Mouse (Mus musculus) ZHBTc4 (cell line): ENCODE results near the gene Smad5.
A peak's percentile ranks its signal among the peaks of the same experiment; 100 is the strongest.

Experiments
- DNase-seq: peaks from one replicate; pipeline ENCODE4 v3.0.0-alpha.2; 2011; ENCODE audit warnings: low read depth, low spot score

Smad5 gene

DNA sequence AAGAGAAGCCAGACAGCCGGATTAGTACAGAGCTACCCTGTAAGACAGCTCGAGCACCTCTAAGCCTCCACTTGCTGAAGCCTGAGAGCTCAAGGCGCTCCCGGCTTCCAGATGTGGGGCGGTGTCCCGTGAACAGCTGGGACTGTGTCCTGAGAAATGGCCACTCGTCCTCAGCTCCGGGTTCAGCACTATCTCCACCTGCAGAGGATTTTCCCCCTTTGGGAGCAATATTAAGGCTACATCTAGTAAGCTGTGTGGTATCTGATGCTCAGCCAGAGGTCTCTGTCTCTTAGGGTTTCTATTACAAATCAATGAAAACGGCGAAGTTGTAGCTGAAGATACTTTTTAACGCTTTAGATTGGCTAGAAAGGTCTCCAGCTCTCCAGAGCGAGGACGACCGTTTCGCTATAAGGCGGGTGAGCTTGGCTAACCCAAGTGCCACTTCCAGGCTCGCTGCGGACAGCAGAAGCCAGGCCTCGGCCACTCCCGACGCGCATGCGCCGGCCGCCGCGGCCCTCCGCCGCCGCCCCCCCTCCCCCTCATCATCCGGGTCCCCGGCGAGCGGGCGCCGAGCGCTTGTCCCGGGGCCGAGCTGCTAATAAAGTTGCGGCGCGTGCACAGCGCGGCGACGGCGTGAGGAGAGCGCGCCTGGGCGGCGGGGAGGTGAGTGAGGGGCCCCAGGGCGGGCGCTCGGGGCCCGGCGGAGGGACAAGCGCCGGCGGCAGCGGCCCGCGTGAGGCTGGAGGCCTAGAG lies at the start of gene Smad5:
Gene Smad5, plus strand, starts transcription at position 542 of the 753 bp plus-strand sequence.
- peak; percentile 96 for DNase-seq

- peak; percentile 68 for DNase-seq
These were observed 48.6 kb upstream of the Smad5 start for GRCm38 (mm10) chr13:56654176-56654575.

DNA sequence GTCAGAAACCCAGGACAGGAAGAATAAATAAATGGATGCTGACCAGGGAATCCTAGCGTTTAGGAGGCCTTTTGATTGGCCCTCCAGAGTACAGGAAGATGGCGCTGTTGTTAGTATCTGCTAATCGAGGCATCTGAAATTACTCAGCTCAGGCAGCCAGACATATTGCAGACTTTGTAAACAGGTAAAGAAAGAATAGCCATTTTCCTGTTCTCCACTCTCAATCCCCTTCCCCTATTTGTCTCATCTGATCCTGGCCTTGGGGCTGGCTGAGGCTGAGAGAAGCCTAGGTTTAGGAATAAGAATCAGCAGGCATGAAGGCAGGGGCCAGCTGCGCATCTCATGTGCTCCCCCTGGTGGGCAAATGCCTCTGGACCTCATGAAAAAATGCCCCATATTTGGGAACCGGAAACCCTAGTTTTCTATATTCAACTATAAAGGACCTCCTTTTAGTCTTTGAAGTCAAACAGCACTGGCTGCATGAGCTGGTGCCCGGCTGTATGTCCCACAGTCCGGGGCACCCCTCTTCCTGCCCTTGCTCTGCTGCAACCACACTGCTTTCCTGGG lies 44.8 kb upstream of the Smad5 start:
- peak; percentile 74 for DNase-seq

DNA sequence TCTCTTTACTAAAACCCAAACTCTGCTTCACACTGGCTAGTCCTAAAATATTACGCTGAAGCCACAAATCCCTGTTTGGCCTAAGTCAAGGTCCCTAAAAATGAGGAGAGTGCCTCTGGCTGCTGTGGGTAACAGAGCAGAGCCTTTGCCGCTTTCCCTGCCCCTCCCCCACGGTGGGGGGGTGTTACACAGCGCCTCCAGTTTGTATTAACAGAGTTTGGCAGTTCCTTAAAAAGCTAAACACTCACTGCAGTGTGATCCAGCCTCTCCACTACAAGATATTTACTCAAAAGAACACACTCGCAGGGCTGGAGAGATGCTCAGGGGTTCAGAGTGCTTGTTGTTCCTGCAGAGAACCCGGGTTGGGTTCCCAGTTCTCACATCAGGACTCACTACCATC lies 43.9 kb upstream of the Smad5 start:
- no peak for DNase-seq

DNA sequence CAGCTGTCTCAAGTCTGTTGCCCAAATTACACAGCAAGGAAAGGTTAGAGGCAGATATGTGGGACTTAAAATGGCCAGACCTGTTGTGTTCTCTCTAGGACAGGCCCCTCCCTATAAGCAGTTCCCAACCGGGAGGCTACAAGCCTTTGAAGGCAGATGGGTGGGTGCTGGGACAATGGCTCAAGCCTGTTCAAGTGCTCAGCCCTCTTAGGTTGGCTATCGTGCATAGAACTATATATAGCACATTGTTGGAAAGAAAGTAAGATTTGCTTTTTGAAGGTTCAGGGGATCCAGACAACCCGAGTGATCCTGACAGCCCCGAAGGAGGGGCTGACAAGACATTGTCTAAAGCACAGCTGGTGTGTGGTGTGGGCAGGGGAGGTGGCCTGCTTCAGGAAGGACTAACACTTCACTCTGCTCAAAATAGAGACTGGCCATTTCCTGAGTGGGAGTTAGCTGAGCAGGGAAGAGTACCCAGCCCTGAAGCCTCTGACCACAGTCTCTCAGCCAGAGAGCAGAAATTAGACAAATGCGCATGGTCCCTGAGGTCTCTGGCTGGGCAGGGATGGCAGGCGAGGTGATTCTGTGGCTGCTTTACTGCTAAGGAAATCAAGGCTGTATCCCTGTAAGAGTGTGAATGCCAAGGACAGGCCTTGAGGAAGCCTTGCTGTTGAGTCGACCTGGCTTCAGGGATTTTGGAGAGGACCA lies 40.7 kb upstream of the Smad5 start:
- DNase-seq: no peak

GRCm38 (mm10) chr13:56664256-56665170 lies 38.3 kb upstream of the Smad5 start:
- DNase-seq: no peak

DNA sequence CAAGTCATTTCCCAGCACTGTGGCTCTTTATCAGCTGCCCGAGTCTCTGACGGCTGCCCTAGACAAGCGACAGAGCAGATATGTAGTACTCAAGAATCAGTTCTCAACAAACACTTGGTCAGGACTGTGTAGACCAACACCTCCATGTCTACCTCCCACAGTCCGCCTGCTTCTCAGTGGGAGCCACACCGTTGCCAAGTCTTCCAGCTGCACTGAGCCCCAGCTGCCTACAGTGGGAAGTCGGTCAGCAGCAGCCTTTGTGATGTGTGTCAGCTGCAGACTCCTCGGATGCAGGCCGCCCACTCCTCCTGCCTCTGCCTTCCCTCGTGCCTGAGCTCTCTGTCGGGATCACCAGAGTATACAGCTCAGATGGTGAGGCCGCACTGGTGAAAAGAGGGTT lies 31.6 kb upstream of the Smad5 start:
- DNase-seq: no peak

- DNase-seq: no peak
These were observed 25.1 kb upstream of the Smad5 start for GRCm38 (mm10) chr13:56677731-56678130.

- DNase-seq: no peak
These were observed 24.5 kb upstream of the Smad5 start for GRCm38 (mm10) chr13:56678188-56678787.

DNA sequence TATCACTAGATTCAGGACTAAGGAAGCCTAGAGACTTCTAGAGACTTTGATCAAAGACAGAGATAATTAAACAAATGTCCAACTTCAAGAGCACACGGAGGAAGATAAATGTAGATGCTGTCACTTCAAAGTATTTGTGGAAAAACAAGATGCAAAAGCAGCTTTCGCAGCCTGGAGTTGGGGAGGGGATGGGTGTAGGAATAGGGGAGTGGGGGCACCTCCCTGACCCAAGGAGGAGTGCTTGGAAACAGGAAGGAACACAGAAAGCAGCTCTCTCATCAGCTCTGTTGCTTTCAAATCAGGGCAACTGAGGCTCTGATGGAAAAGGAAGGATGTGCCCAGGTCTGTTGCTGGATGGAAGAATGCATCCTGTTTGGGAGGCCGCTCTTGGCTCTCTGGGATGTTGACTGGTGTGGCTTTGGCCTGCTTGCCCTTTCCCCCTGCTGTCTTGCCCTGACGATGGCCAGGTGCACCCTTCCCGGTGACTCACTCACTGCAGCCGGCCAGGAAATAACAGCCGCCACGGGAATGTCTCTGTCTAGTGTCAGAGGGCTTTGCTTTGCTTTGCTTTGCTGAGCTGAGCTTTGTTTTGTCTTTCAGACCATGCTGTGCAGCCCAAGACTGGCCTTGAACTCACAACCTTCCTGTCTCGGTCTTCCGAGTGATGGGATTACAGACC lies 23.8 kb upstream of the Smad5 start:
- DNase-seq: no peak

DNA sequence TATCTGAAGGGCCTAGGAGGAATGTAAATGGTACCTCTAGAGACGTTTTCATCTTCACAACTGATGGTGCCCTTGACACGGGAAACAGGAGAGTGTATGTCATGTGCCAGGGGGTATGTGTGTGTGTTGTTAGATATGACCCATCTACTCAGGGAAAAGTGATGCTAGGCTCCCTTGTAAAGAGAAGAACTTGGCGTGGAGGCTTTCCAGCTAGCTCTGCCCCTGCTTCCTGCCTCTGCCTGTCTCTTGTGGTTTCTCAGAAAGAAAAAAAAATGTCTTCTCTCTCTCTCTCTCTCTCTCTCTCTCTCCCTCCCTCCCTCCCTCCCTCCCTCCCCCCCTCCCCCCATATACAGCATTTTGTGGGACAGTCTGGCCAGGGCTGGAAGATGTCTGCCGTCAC lies 20.9 kb upstream of the Smad5 start:
- DNase-seq: no peak

DNA sequence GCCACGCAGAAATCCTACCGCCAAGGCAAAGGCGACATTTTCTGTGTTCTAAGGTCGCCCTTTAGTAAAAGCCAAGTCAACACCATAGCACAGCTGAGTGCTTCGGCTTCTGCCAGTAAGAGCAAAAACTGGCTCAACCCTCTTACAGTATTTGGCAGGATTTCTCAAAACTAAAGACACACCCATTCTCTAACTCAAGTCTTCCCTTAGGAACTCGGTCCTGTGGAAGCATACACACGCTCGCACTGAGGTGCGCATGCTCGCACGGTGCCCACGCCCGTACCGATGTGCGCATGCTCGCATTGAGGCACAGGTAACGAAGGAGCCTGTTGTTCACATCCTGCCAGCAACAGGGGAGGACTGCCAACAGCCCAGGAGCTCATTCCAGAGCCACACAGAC lies 20.5 kb upstream of the Smad5 start:
- peak; percentile 91 for DNase-seq

DNA sequence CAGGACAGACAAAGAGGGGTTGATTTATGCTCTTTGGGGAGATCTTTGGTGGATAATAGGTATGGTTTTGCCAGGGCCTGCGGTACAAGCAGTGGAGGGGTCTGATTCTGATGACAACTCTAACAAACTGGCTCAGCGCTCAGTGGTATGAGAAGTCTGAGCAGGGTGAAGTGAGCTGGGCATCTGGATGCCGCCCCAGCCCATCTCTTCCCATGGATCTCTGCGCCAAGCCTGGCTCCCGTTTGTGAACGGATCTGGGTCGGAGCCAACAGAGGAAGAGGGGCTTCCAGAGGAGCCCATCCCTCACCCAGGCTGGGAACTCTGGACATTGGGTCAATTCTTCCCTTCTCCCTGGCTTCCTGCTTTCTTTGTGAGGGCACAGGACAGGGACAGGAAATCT lies 19.5 kb upstream of the Smad5 start:
- DNase-seq: no peak

GRCm38 (mm10) chr13:56692011-56692410 lies 10.8 kb upstream of the Smad5 start:
- no peak for DNase-seq

DNA sequence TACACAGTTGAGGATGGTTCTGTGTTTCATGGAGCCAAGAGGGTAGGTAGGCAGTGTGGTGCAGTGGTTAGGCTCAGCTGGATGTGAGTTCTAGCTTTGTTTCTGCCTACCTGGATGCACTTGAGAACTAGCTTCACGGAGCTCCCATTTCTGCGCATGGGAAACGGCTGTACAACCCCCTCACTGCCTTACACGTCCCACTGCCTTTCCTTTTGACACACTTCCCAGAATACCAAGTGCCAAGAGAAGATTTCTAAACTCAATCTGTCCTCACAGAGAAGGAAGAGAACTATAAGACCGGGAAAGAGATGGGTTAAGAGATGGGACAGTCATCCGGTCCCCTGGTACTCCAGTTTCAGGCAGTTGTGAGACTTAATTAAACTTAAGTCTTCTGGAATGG lies 10.2 kb upstream of the Smad5 start:
- no peak for DNase-seq

- DNase-seq: no peak
These were observed 7.1 kb upstream of the Smad5 start for GRCm38 (mm10) chr13:56695701-56696100.

- DNase-seq: no peak
These were observed 6.1 kb upstream of the Smad5 start for GRCm38 (mm10) chr13:56696699-56697098.

DNA sequence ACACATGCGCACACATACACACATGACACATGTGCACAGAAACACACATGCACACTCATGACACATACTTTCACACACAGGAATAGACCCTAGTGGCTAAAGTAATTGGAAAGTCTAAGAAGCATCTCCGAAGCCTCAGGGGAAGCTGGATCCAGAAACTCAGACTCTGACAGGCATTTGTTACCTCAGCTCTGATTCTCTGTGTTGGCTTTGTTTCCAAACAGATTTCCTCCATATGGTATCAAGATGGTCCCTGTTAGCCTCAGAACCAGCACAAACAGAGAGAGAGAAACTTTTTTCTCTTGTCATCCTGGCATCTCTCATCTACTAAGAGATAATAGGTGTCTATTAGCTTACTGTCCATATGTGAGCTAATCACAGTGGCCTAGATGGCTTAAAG lies 5.6 kb upstream of the Smad5 start:
- DNase-seq: no peak

DNA sequence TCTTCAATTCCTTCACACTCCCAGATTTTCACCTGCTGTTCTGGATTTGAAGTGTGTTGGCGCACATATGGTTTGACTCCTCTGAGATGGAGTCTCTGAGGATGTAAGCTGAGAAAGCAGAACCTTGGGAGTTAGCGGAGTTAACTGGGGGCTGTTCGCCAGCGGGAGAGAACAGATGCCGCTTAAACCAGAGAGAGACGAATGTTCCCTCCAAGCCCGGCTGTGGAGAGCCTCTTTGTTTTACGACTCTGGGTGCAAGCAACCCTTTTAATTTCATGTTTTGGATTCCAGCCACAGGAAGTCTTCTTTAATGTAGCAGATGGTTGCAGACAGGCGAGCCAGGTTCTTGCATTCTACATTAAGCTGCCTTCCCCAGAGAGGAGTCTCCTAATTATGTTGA lies 4.4 kb upstream of the Smad5 start:
- DNase-seq: no peak

- DNase-seq: peak; percentile 72
These were observed 3.4 kb upstream of the Smad5 start for GRCm38 (mm10) chr13:56699370-56699769.

DNA sequence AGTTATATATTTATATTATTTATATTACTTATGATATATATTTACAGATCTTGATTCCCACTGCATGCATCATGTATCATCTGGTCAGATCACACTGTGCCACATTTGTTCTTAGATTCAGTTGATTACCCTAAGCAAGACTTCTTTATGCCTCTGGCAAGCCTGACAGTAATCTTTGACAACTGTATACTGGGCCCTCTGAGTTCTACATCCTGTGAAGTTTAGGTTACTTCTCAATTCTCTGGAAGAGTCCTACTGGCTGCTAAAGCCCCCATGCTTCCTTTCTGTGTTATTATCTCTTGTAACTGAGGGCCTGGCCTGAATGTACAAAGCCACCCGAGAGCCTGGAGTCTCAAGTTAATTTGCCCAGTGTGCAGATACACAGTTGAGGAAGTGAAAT lies 1.8 kb upstream of the Smad5 start:
- no peak for DNase-seq
